Mouse (Mus musculus) kidney, postnatal 36 days (tissue): ENCODE results near the gene Zfp383.
"Not testable (repeated sequence)": the region's sequence is repeated elsewhere in the genome, so short reads cannot be mapped to it uniquely, and the experiment has no call there.

Experiments
- DNase-seq, 2 experiments: peaks; one replicate each; pipeline ENCODE4 v3.0.0; 2021 to 2022; ENCODE audit warnings: mixed read lengths in 2 of 2

Zfp383 gene

GRCm38 (mm10) chr7:29942740-29943139, 34.7 kb downstream of the Zfp383 start:
- no peak for DNase-seq

GRCm38 (mm10) chr7:29943720-29944119, 35.7 kb downstream of the Zfp383 start:
- no peak for DNase-seq

- DNase-seq = no peak
Observed at GRCm38 (mm10) chr7:29944201-29944600, 36.2 kb downstream of the Zfp383 start.

- no peak for DNase-seq
Observed at GRCm38 (mm10) chr7:29953086-29953485, 45.1 kb downstream of the Zfp383 start.

GRCm38 (mm10) chr7:29953513-29954401, 45.7 kb downstream of the Zfp383 start, which contains the start of gene Zfp74:
TSS of gene Zfp74 (minus strand) at chr7:29954089.
- DNase-seq = peak; percentile 86 to 88

- peak; percentile 54 to 76 for DNase-seq
Observed at GRCm38 (mm10) chr7:29954731-29955130, 46.7 kb downstream of the Zfp383 start.

- DNase-seq = peak in 1 of 2 experiments; percentile 16
Observed at GRCm38 (mm10) chr7:29956257-29956656, 48.2 kb downstream of the Zfp383 start.

GRCm38 (mm10) chr7:29958125-29958724, 50.2 kb downstream of the Zfp383 start:
- no peak for DNase-seq

- no peak for DNase-seq
Observed at GRCm38 (mm10) chr7:29959004-29959403, 51.0 kb downstream of the Zfp383 start.

GRCm38 (mm10) chr7:29965115-29965810, 57.2 kb downstream of the Zfp383 start:
- not testable (repeated sequence) for DNase-seq
